Mouse (Mus musculus): ENCODE results near the gene Trim13.
A peak's percentile ranks its signal among the peaks of the same experiment; 100 is the strongest.

The Trim13 gene

GRCm38 (mm10) chr14:61620371-61620770 is 22.3 kb downstream of the Trim13 start:
- no peak for DNase-seq

DNA sequence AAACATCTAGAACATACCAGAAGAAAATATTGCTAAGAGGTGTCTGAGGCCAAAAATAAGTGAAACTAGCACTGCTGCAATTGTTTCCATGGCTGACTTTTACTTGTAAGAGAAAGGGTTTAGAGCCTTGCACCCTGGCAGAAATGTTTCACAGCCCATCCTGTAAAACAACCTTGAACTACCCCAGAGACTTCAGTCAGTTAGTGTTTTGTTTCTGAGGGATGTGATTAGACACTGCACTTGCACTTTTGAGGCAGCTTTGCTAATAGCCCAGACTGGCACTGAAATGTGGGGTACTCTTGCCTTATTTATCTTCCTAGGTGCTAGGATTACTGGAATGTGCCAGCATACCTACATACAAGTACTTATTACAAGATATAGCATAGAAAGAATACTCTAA is 37.9 kb downstream of the Trim13 start:
- no peak for DNase-seq

DNA sequence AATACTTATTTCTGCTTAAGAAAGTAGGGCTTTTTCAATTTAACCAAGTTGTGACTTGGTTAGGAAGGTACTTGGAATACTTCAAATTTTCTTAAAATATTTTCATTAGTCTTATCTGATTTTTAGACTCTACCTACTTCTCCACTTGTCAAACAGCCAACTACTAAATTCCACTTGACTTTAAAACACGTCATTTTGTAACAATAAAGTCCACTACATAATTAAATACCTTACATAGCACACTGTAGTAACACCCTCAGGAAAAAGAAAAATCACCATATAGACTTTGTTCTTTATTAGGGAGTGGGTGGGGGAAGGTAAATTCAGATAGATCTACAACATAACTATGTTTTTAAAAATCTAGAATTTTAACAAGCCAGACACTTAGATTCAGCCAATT is 44.6 kb downstream of the Trim13 start:
- DNase-seq: no peak

- DNase-seq: no peak
These were observed 47.5 kb downstream of the Trim13 start for GRCm38 (mm10) chr14:61645547-61645946.

- peak; percentile 46 for DNase-seq
These were observed 49.3 kb downstream of the Trim13 start for GRCm38 (mm10) chr14:61647182-61647880.

DNA sequence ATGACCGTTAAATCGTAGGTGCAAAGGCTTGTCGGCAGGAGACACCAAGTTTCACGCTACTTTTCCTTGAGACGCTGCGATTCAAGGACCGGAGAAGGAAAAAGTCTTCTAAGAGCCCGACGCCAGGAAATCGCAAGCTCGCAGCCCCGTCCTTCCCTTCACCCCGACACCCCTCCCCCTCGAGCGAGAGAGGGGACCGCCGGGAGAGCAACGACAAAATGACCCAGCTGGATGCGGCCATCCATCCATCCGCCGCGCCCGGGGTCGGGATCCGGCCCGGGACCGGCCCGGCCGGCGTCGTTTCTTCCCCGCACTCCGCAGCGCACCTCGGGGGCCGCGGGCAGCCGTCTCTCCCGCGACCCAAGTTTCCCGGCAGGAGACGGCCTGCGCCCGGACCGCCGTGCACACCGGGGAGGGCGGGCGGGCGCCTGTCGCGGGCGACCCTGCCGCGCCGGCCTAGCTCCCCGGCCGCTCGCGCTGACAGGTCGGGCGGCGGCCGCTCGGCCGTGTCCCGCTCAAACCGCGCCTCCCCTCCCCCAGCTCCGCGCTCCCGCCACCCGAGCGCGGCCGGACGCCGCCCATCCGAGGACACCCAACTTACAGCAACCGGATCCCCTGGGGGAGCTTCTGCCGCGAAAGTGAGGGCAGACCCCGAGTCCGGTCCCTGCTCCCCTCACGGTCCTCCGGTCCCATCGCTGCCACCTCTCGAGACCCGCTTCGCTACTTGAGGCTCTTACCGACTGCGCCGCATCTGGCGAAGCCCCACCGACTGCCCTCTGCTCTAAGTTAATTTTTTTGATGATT is 50.0 kb downstream of the Trim13 start:
- DNase-seq: peak; percentile 68

DNA sequence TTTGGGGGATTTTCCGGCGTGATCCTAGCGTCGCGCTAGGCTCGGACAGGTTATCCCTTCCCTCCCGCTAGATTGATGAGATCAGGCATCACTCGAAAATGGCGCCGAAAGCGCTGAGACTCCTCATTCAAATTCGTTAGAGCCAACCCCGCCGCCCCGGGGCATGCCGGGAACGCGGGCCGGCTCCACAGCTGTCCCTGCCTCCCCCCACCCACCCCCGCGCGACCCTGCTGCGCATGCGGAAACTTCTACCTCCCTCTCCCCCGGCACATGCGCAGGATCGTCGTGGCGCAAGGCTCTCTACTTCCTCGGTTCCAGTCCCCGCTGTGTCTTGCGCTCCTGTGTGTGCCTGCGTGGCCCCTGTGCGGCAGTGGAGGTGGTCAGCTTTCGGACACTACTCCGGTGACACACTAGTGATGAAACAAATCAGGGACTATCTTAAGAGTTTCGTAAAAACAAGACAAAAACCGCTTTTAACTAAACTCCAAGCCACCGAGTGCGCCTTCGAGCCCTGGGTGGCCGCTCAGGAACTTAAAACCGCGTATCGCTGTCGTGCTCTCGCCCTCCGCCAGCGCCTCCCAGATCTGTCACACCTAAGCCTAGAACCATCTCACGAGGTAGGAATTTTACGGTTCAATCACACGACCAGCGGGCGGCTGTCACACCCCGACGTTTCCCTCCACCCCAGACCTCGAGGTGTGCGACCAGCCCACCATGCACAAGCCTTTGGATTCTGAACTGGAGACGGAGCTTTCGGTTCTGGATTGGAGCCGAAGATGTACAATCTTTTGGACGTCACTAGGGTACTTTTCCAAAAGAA is 50.8 kb downstream of the Trim13 start:
- DNase-seq: peak; percentile 98

- DNase-seq: peak; percentile 61
These were observed 52.4 kb downstream of the Trim13 start for GRCm38 (mm10) chr14:61650291-61650960.
